Mouse (Mus musculus) hindbrain, embryonic 13.5 days (tissue): Measurements from ENCODE around the gene Arhgap45. TPM values are rescaled to one million over a fixed set of nuclear protein-coding genes. Genes with fewer than 3 reads are reported as not detected.

Experiments used
- ATAC-seq: fragments of 200-750 bp; cut with Nextera tagmentation; 2 replicates; pipeline ENCODE4 v1.8.0; 2017; ENCODE audit warnings: moderate TSS enrichment; ENCODE audit not compliant: low FRiP score
- H3K27ac ChIP-seq: fragments of 300-500 bp; sonication (generic); 2 replicates; pipeline ENCODE4 v1.5.1; 2015; ENCODE audit warnings: inconsistent platforms, mild to moderate bottlenecking, moderate library complexity
- H3K27me3 ChIP-seq: fragments of 300-500 bp; sonication (generic); 2 replicates; pipeline ENCODE4 v1.6.1; 2015; ENCODE audit warnings: mild to moderate bottlenecking, inconsistent platforms
- H3K36me3 ChIP-seq: fragments of 300-500 bp; sonication (generic); 2 replicates; pipeline ENCODE4 v1.6.1; 2015; ENCODE audit warnings: mild to moderate bottlenecking, inconsistent platforms
- H3K4me1 ChIP-seq: fragments of 300-500 bp; sonication (generic); replicated peaks from 2 replicates; pipeline ENCODE4 v1.6.1; 2015; ENCODE audit warnings: inconsistent platforms
- H3K4me2 ChIP-seq: fragments of 300-500 bp; sonication (generic); 2 replicates; pipeline ENCODE4 v1.6.1; 2015; ENCODE audit warnings: inconsistent platforms, mild to moderate bottlenecking, moderate library complexity
- H3K4me3 ChIP-seq: fragments of 300-500 bp; sonication (generic); 2 replicates; pipeline ENCODE4 v1.5.1; 2015; ENCODE audit warnings: mild to moderate bottlenecking, inconsistent platforms
- H3K9ac ChIP-seq: fragments of 300-500 bp; sonication (generic); 2 replicates; pipeline ENCODE4 v1.6.1; 2015; ENCODE audit warnings: mild to moderate bottlenecking, inconsistent platforms
- H3K9me3 ChIP-seq: fragments of 300-500 bp; sonication (generic); 2 replicates; pipeline ENCODE4 v1.6.1; 2016; ENCODE audit warnings: inconsistent platforms
- WGBS: fragments of 180-500 bp; shearing (Covaris S2); methylation state at CpG from one replicate; pipeline ENCODE4 v1.1.7; 2015; 5-methylcytosine and 5-hydroxymethylcytosine counted together
- polyA plus RNA-seq: library from polyadenylated mRNA; unstranded; fragments of >200 nt; fragmentation: Nextera tagmentation; extraction: Ambion mirVana; gene quantifications from 2 replicates; pipeline ENCODE4 v1.2.1, GENCODE M21; 2015

Arhgap45 gene
- polyA plus RNA-seq, 1 experiment from 2014 or later = 2.8 TPM

GRCm38 (mm10) chr10:79988506-79989271 lies 27.8 kb upstream of the Arhgap45 start, which contains the start of gene Cnn2:
Gene Cnn2, plus strand, starts transcription at chr10:79988584.
- H3K27ac ChIP-seq = peak within 1 kb of the TSS; percentile 6; the same call in 1 of the 2 replicates
- peak within 1 kb of the TSS; percentile 54 for H3K4me2 ChIP-seq
- peaks cover 50% of the 10 kb centered on the region for H3K27me3 ChIP-seq
- H3K4me3 ChIP-seq = peak within 1 kb of the TSS; percentile 76
- ATAC-seq = no peak
- peaks cover 2% of the 10 kb centered on the region; the same call in 1 of the 2 replicates for H3K36me3 ChIP-seq
- 0 out of 2 replicates have a peak, but pooled peaks cover 9% of the 10 kb centered on the region for H3K9me3 ChIP-seq
- peak within 1 kb of the TSS; percentile 67 for H3K9ac ChIP-seq
- 1% methylated on average over 59 of the region's 59 CpGs for WGBS
- H3K4me1 ChIP-seq = peaks cover 30% of the 10 kb centered on the region

GRCm38 (mm10) chr10:79989272-79989786 lies 27.1 kb upstream of the Arhgap45 start:
- Histone ChIP-seq H3K27ac (no peak overlapping the region), H3K4me2 (peak overlapping the region; percentile 54), H3K9me3 (0 out of 2 replicates have a peak, but pooled peaks cover 9% of the 10 kb centered on the region), H3K4me3 (peak overlapping the region; percentile 44), H3K9ac (peak overlapping the region; percentile 67; the same call in 1 of the 2 replicates), H3K27me3 (peaks cover 50% of the 10 kb centered on the region), H3K36me3 (peaks cover 2% of the 10 kb centered on the region; the same call in 1 of the 2 replicates), H3K4me1 (peaks cover 30% of the 10 kb centered on the region)
- WGBS = 35% methylated on average over 8 of the region's 8 CpGs
- ATAC-seq = no peak

GRCm38 (mm10) chr10:79989870-79990269 lies 26.6 kb upstream of the Arhgap45 start:
- no peak for ATAC-seq
- 14% methylated on average over 15 of the region's 15 CpGs for WGBS

GRCm38 (mm10) chr10:79991099-79991498 lies 25.4 kb upstream of the Arhgap45 start:
- Histone ChIP-seq H3K27ac (no peak overlapping the region), H3K9ac (no peak overlapping the region), H3K36me3 (peaks cover 2% of the 10 kb centered on the region; the same call in 1 of the 2 replicates), H3K9me3 (0 out of 2 replicates have a peak, but pooled peaks cover 9% of the 10 kb centered on the region), H3K4me3 (no peak overlapping the region), H3K27me3 (peaks cover 50% of the 10 kb centered on the region), H3K4me1 (peaks cover 29% of the 10 kb centered on the region), H3K4me2 (no peak overlapping the region)
- 52% methylated on average over 12 of the region's 12 CpGs for WGBS
- ATAC-seq = no peak

More at GRCm38 (mm10) chr10:79989870-79990269, 26.6 kb upstream of the Arhgap45 start:
- peak overlapping the region; percentile 54 for H3K4me2 ChIP-seq
- H3K27me3 ChIP-seq = peaks cover 50% of the 10 kb centered on the region
- H3K36me3 ChIP-seq = peaks cover 2% of the 10 kb centered on the region; the same call in 1 of the 2 replicates
- 0 out of 2 replicates have a peak, but pooled peaks cover 9% of the 10 kb centered on the region for H3K9me3 ChIP-seq
- H3K4me1 ChIP-seq = peaks cover 30% of the 10 kb centered on the region
- no peak overlapping the region for H3K27ac ChIP-seq
- H3K4me3 ChIP-seq = peak overlapping the region; percentile 44
- H3K9ac ChIP-seq = 0 out of 2 replicates have a peak overlapping the region, but pooled peaks have one; percentile 40

GRCm38 (mm10) chr10:79991548-79991947 lies 24.9 kb upstream of the Arhgap45 start:
- Histone ChIP-seq H3K27ac (no peak overlapping the region), H3K9me3 (0 out of 2 replicates have a peak, but pooled peaks cover 9% of the 10 kb centered on the region), H3K4me2 (no peak overlapping the region), H3K36me3 (peaks cover 2% of the 10 kb centered on the region; the same call in 1 of the 2 replicates), H3K27me3 (peaks cover 50% of the 10 kb centered on the region), H3K4me3 (no peak overlapping the region), H3K9ac (no peak overlapping the region), H3K4me1 (peaks cover 25% of the 10 kb centered on the region)
- 87% methylated on average over 6 of the region's 6 CpGs for WGBS
- no peak for ATAC-seq

- Histone ChIP-seq H3K4me2 (no peak overlapping the region), H3K27me3 (peaks cover 40% of the 10 kb centered on the region), H3K36me3 (peaks cover 2% of the 10 kb centered on the region; the same call in 1 of the 2 replicates), H3K4me3 (no peak overlapping the region), H3K4me1 (peaks cover 25% of the 10 kb centered on the region), H3K9me3 (0 out of 2 replicates have a peak, but pooled peaks cover 9% of the 10 kb centered on the region), H3K27ac (no peak overlapping the region), H3K9ac (no peak overlapping the region)
- no peak for ATAC-seq
- WGBS = 89% methylated on average over 16 of the region's 16 CpGs
Observed at GRCm38 (mm10) chr10:79994397-79995115, 21.9 kb upstream of the Arhgap45 start.

GRCm38 (mm10) chr10:79995636-79996035 lies 20.8 kb upstream of the Arhgap45 start:
- Histone ChIP-seq H3K9me3 (0 out of 2 replicates have a peak, but pooled peaks cover 9% of the 10 kb centered on the region), H3K4me1 (peaks cover 25% of the 10 kb centered on the region), H3K27ac (no peak overlapping the region), H3K27me3 (peaks cover 40% of the 10 kb centered on the region), H3K36me3 (peaks cover 2% of the 10 kb centered on the region; the same call in 1 of the 2 replicates), H3K9ac (no peak overlapping the region), H3K4me3 (no peak overlapping the region), H3K4me2 (no peak overlapping the region)
- WGBS = 88% methylated on average over 1 of the region's 1 CpGs
- ATAC-seq = no peak; the same call in 1 of the 2 replicates

- H3K4me2 ChIP-seq = peak within 1 kb of the TSS; percentile 73
- H3K27ac ChIP-seq = peak within 1 kb of the TSS; percentile 80
- peak within 1 kb of the TSS; percentile 46 for H3K4me3 ChIP-seq
- peak within 1 kb of the TSS; percentile 63 for H3K9ac ChIP-seq
- H3K9me3 ChIP-seq = 0 out of 2 replicates have a peak, but pooled peaks cover 3% of the 10 kb centered on the region
- WGBS = under 1% methylated on average over 34 of the region's 34 CpGs
- ATAC-seq = peak; percentile 87
- peaks cover 25% of the 10 kb centered on the region for H3K4me1 ChIP-seq
- H3K27me3 ChIP-seq = peaks cover 38% of the 10 kb centered on the region
- 0 out of 2 replicates have a peak, but pooled peaks cover 5% of the 10 kb centered on the region for H3K36me3 ChIP-seq
Observed at GRCm38 (mm10) chr10:79996272-79997033, 20.0 kb upstream of the Arhgap45 start, which contains the start of gene Abca7. Gene Abca7, plus strand, starts transcription at chr10:79996494.

GRCm38 (mm10) chr10:79997034-79997760 lies 19.3 kb upstream of the Arhgap45 start:
- WGBS = under 1% methylated on average over 35 of the region's 35 CpGs
- Histone ChIP-seq H3K9ac (peak overlapping the region; percentile 63), H3K36me3 (0 out of 2 replicates have a peak, but pooled peaks cover 3% of the 10 kb centered on the region), H3K4me2 (peak overlapping the region; percentile 73), H3K27ac (peak overlapping the region; percentile 80), H3K4me1 (peaks cover 25% of the 10 kb centered on the region), H3K4me3 (peak overlapping the region; percentile 46), H3K9me3 (no peaks in the 10 kb centered on the region), H3K27me3 (peaks cover 43% of the 10 kb centered on the region)
- peak; percentile 60 for ATAC-seq

GRCm38 (mm10) chr10:79997819-79998218 lies 18.6 kb upstream of the Arhgap45 start:
- H3K4me1 ChIP-seq = peaks cover 27% of the 10 kb centered on the region
- no peaks in the 10 kb centered on the region for H3K9me3 ChIP-seq
- H3K9ac ChIP-seq = peak overlapping the region; percentile 63
- peaks cover 49% of the 10 kb centered on the region for H3K27me3 ChIP-seq
- H3K36me3 ChIP-seq = 0 out of 2 replicates have a peak, but pooled peaks cover 3% of the 10 kb centered on the region
- WGBS = 6% methylated on average over 15 of the region's 15 CpGs
- H3K27ac ChIP-seq = peak overlapping the region; percentile 80
- H3K4me2 ChIP-seq = peak overlapping the region; percentile 73
- ATAC-seq = peak; percentile 36
- peak overlapping the region; percentile 46 for H3K4me3 ChIP-seq
